Mouse (Mus musculus): Measurements from ENCODE around the gene Mrps21. TPM values are rescaled to one million over a fixed set of nuclear protein-coding genes. Genes with fewer than 3 reads are reported as not detected.

Mrps21 gene
- polyA plus RNA-seq, 1 experiment from 2014 or later: 301 TPM

DNA sequence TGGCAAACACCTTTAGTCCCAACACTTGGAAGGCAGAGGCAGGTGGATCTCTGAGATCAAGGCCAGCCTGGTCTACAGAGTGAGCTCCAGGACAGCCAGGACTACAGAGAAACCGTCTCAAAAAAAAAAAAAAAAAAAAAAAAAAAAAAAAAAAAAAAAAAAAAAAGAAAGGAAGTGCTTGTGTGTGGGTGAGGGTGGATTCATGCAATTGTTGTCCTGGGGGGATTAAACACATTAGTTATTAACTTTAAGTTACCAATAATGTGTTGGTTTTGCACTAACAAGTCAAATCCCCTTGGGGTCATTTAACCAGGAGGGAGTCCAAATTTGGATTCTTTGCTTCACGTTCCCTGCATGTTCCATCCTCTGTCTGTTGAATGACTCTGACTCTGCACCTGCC, 45.0 kb downstream of the Mrps21 start:
- Histone ChIP-seq H3K27me3 (ENCODE audit: control insufficient read depth, insufficient read depth, low read length) (no peaks in the 10 kb centered on the region), H3K4me2 (replicated peaks; ENCODE audit: low read depth) (no peak overlapping the region), H3K36me3 (ENCODE audit: control insufficient read depth, insufficient read depth, low read length) (peaks cover 14% of the 10 kb centered on the region), H3K9me3 (ENCODE audit: control insufficient read depth, low read length) (no peaks in the 10 kb centered on the region), H3K4me3 (ENCODE audit: low read depth, low read length) (no peak overlapping the region), H3K4me1 (replicated peaks; ENCODE audit: control insufficient read depth, insufficient read depth) (no peaks in the 10 kb centered on the region), H3K9ac (ENCODE audit: low read length) (no peak overlapping the region), H3K27ac (replicated peaks) (no peak overlapping the region)
- DNase-seq (ENCODE audit: low spot score): no peak
- TF ChIP-seq EP300 (optimal IDR thresholded peaks at IDR 0.05): no peak
- TF ChIP-seq CTCF (IDR thresholded peaks at IDR 0.05; ENCODE audit: low read depth): no peak
- 56% methylated on average over 2 of the region's 2 CpGs for WGBS
- ATAC-seq (ENCODE audit: low FRiP score, low TSS enrichment): no peak

GRCm38 (mm10) chr3:95820046-95821010, 51.0 kb downstream of the Mrps21 start:
- Histone ChIP-seq H3K4me2 (replicated peaks; ENCODE audit: low read depth) (peak overlapping the region; percentile 57), H3K27me3 (ENCODE audit: control insufficient read depth, insufficient read depth, low read length) (no peaks in the 10 kb centered on the region), H3K9ac (ENCODE audit: low read length) (0 out of 2 replicates have a peak overlapping the region, but pooled peaks have one; percentile 68), H3K27ac (replicated peaks) (peak overlapping the region; percentile 96), H3K36me3 (ENCODE audit: control insufficient read depth, insufficient read depth, low read length) (no peaks in the 10 kb centered on the region), H3K4me1 (replicated peaks; ENCODE audit: control insufficient read depth, insufficient read depth) (no peaks in the 10 kb centered on the region), H3K9me3 (ENCODE audit: control insufficient read depth, low read length) (no peaks in the 10 kb centered on the region), H3K4me3 (ENCODE audit: low read depth, low read length) (peak overlapping the region; percentile 52)
- TF ChIP-seq EP300 (optimal IDR thresholded peaks at IDR 0.05) (no peak), CTCF (IDR thresholded peaks at IDR 0.05; ENCODE audit: low read depth) (no peak; the same call in 1 of the 2 replicates)
- ATAC-seq (ENCODE audit: low FRiP score, low TSS enrichment) (0 out of 2 replicates have a peak, but pooled peaks have one; percentile 1), DNase-seq (ENCODE audit: low spot score) (no peak)
- 28% methylated on average over 10 of the region's 10 CpGs for WGBS

DNA sequence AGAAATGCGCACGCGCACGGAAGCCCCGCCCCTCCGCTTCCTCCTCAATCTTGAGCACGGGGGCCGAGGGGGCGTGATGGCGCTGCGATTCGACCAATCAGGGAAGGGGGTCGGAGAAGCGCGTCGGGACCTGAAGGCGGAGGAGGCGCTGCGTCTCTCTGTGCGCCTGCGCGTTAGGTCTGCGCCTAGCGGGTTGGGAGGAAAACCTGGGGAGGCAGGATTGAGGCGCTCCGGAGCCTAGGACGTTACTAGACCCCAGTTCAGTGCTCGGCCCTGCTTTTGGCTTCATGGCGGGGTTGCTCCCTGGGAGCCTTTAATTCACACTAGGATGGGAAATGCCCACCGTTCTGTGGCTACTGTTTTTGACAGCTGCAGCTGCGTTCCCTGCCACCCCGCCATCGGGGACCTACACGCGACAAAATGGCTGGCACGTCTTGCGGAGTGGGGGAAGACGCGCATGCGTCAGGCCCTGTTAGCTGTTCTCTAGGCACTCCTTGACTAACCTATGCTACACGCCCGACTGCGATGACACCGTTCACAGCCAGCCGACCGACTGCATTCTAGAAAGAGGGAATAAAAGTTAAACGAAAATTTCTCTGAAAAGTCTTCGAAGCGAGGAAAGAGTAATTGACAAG, 51.9 kb downstream of the Mrps21 start:
- Histone ChIP-seq H3K4me2 (replicated peaks; ENCODE audit: low read depth) (peak overlapping the region; percentile 57), H3K4me3 (ENCODE audit: low read depth, low read length) (peak overlapping the region; percentile 82), H3K27me3 (ENCODE audit: control insufficient read depth, insufficient read depth, low read length) (no peaks in the 10 kb centered on the region), H3K27ac (replicated peaks) (peak overlapping the region; percentile 100), H3K4me1 (replicated peaks; ENCODE audit: control insufficient read depth, insufficient read depth) (no peaks in the 10 kb centered on the region), H3K36me3 (ENCODE audit: control insufficient read depth, insufficient read depth, low read length) (no peaks in the 10 kb centered on the region), H3K9me3 (ENCODE audit: control insufficient read depth, low read length) (no peaks in the 10 kb centered on the region), H3K9ac (ENCODE audit: low read length) (peak overlapping the region; percentile 68)
- WGBS: under 1% methylated on average over 49 of the region's 49 CpGs
- peak; percentile 100 for DNase-seq (ENCODE audit: low spot score)
- ATAC-seq (ENCODE audit: low FRiP score, low TSS enrichment): peak; percentile 95
- peak; percentile 38 for TF ChIP-seq CTCF (IDR thresholded peaks at IDR 0.05; ENCODE audit: low read depth)
- no peak for TF ChIP-seq EP300 (optimal IDR thresholded peaks at IDR 0.05)

DNA sequence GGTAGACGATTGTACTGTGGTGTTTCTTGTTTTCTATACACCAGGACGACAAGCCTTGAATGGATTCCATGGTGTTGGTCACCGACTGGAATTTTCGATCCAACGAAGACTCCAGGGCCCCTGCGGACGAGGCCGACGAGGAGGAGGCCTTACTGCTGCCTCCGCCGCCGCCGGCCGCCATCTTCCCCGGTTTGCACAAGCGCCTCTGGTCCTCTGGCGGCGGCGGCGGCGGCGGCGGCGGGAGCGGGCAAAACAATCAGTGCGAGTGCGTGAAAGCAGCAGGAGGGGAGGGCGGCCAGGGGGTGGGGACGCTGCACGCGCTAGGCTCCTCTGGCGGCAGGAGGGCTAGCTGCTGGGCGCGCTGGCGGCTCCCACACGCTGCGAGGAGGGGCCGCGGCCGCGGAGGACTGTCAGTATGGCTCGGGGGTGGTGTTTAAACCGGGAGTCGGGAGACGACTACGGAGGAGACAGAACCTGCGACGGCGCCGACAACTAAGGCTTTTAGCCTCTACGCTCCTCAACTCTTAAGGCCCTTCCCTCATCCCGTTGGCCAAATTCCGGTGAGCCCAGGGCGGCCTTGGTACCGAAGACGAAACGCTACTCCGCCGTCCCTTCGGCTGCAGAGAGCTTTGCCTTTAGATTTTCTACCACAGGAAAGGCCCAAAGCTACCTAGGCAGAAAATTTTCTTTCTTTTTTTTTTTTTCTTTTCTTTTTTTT, 52.6 kb downstream of the Mrps21 start, which contains the start of gene Rprd2:
Gene Rprd2, minus strand, starts transcription at position 293 of the 718 bp plus-strand sequence.
- TF ChIP-seq CTCF (IDR thresholded peaks at IDR 0.05; ENCODE audit: low read depth) (peak; percentile 23; the same call in 1 of the 2 replicates), EP300 (optimal IDR thresholded peaks at IDR 0.05) (no peak)
- Histone ChIP-seq H3K36me3 (ENCODE audit: control insufficient read depth, insufficient read depth, low read length) (no peaks in the 10 kb centered on the region), H3K27me3 (ENCODE audit: control insufficient read depth, insufficient read depth, low read length) (no peaks in the 10 kb centered on the region), H3K4me2 (replicated peaks; ENCODE audit: low read depth) (peak within 1 kb of the TSS; percentile 61), H3K9ac (ENCODE audit: low read length) (peak within 1 kb of the TSS; percentile 98), H3K9me3 (ENCODE audit: control insufficient read depth, low read length) (no peaks in the 10 kb centered on the region), H3K27ac (replicated peaks) (peak within 1 kb of the TSS; percentile 100), H3K4me1 (replicated peaks; ENCODE audit: control insufficient read depth, insufficient read depth) (no peaks in the 10 kb centered on the region), H3K4me3 (ENCODE audit: low read depth, low read length) (peak within 1 kb of the TSS; percentile 82)
- peak; percentile 55 for ATAC-seq (ENCODE audit: low FRiP score, low TSS enrichment)
- DNase-seq (ENCODE audit: low spot score): peak; percentile 89
- WGBS: under 1% methylated on average over 60 of the region's 60 CpGs

DNA sequence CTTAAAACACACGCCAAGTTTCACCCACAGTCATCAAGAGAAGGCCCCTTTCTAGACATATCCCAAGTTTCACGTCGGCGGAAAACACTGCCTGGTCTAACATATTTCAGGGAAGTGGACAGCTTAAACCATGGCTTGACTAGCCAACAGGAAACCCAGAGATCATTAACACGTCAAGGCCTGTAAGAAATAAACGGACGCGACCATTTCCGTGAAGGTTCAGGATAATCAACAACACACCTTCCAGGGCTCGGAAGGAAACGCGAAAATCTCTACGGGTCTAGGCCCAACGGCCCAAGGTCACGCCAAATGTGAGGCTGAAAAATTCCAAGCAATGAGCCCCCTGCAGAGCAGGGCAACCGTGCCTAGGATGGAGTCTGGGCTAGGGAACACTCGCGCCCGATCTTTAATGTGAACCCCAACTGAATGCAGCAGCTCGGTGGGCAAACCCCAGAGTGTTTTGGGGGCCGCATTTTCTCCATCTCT, 53.2 kb downstream of the Mrps21 start:
- WGBS: under 1% methylated on average over 21 of the region's 21 CpGs
- Histone ChIP-seq H3K4me3 (ENCODE audit: low read depth, low read length) (peak overlapping the region; percentile 82), H3K36me3 (ENCODE audit: control insufficient read depth, insufficient read depth, low read length) (no peaks in the 10 kb centered on the region), H3K9me3 (ENCODE audit: control insufficient read depth, low read length) (no peaks in the 10 kb centered on the region), H3K4me2 (replicated peaks; ENCODE audit: low read depth) (peak overlapping the region; percentile 61), H3K9ac (ENCODE audit: low read length) (peak overlapping the region; percentile 98), H3K4me1 (replicated peaks; ENCODE audit: control insufficient read depth, insufficient read depth) (no peaks in the 10 kb centered on the region), H3K27ac (replicated peaks) (peak overlapping the region; percentile 100), H3K27me3 (ENCODE audit: control insufficient read depth, insufficient read depth, low read length) (no peaks in the 10 kb centered on the region)
- peak; percentile 3; the same call in 1 of the 2 replicates for ATAC-seq (ENCODE audit: low FRiP score, low TSS enrichment)
- no peak for TF ChIP-seq CTCF (IDR thresholded peaks at IDR 0.05; ENCODE audit: low read depth)
- no peak for TF ChIP-seq EP300 (optimal IDR thresholded peaks at IDR 0.05)
- DNase-seq (ENCODE audit: low spot score): peak; percentile 63

All from stomach, postnatal 0 days (tissue).